Mouse (Mus musculus): ENCODE measurements at regions not wholly inside any gene's neighbourhood (a gene's known extent, or its start where the extent isn't known, plus 50 kb on each side); places are given as distances from the start of the nearest gene placed in this dataset.
A peak's percentile ranks its signal among the peaks of the same experiment; 100 is the strongest.
"Not testable (repeated sequence)": the region's sequence is repeated elsewhere in the genome, so short reads cannot be mapped to it uniquely, and the experiment has no call there.

GRCm38 (mm10) chr7:60733331-60733994 lies 593.4 kb upstream of the Snrpn start:
- DNase-seq: peak; percentile 3

GRCm38 (mm10) chr7:60728108-60728721 lies 588.2 kb upstream of the Snrpn start:
- not testable (repeated sequence) for DNase-seq

All from cerebellum, adult 8-10 months (tissue).